In genomic region chr17:9697763-9698162, GRCm38 (mm10) we compare ENCODE assay signal across 22 mouse cellular contexts. TPM values are rescaled to one million over a fixed set of nuclear protein-coding genes. Genes with fewer than 3 reads are reported as not detected.
DNase-seq lines count a peak whose midpoint lies in the region; ATAC-seq and TF ChIP-seq lines count a peak whose summit lies in the region.
"Had no signal": no experiment of that assay in that cellular context is flagged by ENCODE, and none has a peak within 500 bp of the region (broad histone marks: within the 10 kb centered on the region; RNA-seq: fewer than 3 reads in every experiment).

No protein-coding gene starts in this region.

- H3K4me3 ChIP-seq in forebrain, embryonic 16.5 days (replicated peaks; ENCODE audit: low read length): no peak overlapping the region
- no peak overlapping the region for H3K4me3 ChIP-seq in hindbrain, postnatal 0 days (ENCODE audit: low read length)
- H3K4me3 ChIP-seq: intestine, embryonic 15.5 days had no signal

- WGBS in forebrain, embryonic 16.5 days: 21% methylated on average over 7 of the region's 7 CpGs
- WGBS in hindbrain, postnatal 0 days: 25% methylated on average over 7 of the region's 7 CpGs

- DNase-seq in lung, postnatal 36 days: peak; percentile 5
- DNase-seq in lung, adult 18-20 months: no peak
- peak; percentile 42 for DNase-seq in hindbrain, postnatal 0 days (ENCODE audit: low spot score)
- peak; percentile 61 for DNase-seq in retina, embryonic 14.5 days (ENCODE audit: low spot score)
- no peak for DNase-seq in cerebellum, adult 11 months
- no peak for DNase-seq in frontal cortex, postnatal 10 days (ENCODE audit: low spot score in 2 of 2)
- no peak for DNase-seq in kidney, postnatal 4 days
- DNase-seq: adrenal gland, postnatal 10 days; cerebellum, postnatal 25 days; gastrocnemius, postnatal 10 days; heart, postnatal 14 days; liver; thymus, postnatal 14 days had no signal

- no peak overlapping the region for H3K27ac ChIP-seq in forebrain, embryonic 16.5 days (ENCODE audit: low read length)
- H3K27ac ChIP-seq in hindbrain, postnatal 0 days: no peak overlapping the region
- H3K27ac ChIP-seq: intestine, embryonic 15.5 days; kidney, postnatal 0 days had no signal

- no peak overlapping the region for H3K4me2 ChIP-seq in forebrain, embryonic 16.5 days (ENCODE audit: low read length)
- no peak overlapping the region for H3K4me2 ChIP-seq in hindbrain, postnatal 0 days (ENCODE audit: low read depth, low read length)
- H3K4me2 ChIP-seq: intestine, embryonic 15.5 days had no signal

- ATAC-seq in forebrain, embryonic 16.5 days: peak; percentile 69
- ATAC-seq in hindbrain, postnatal 0 days: peak; percentile 55
- ATAC-seq: intestine, embryonic 15.5 days had no signal

- H3K27me3 ChIP-seq in forebrain, embryonic 16.5 days (replicated peaks; ENCODE audit: control insufficient read depth, insufficient read depth, low read length): no peaks in the 10 kb centered on the region
- no peaks in the 10 kb centered on the region for H3K27me3 ChIP-seq in hindbrain, postnatal 0 days (ENCODE audit: insufficient read depth, low read length)
- H3K27me3 ChIP-seq: intestine, embryonic 15.5 days had no signal

- H3K9ac ChIP-seq in forebrain, embryonic 16.5 days (replicated peaks; ENCODE audit: low read depth, low read length): no peak overlapping the region
- no peak overlapping the region for H3K9ac ChIP-seq in hindbrain, postnatal 0 days (replicated peaks; ENCODE audit: low read length)
- H3K9ac ChIP-seq: intestine, embryonic 15.5 days had no signal

- 0 out of 2 replicates have a peak, but pooled peaks cover 3% of the 10 kb centered on the region for H3K4me1 ChIP-seq in forebrain, embryonic 16.5 days (replicated peaks; ENCODE audit: control insufficient read depth, insufficient read depth, low read length)
- no peaks in the 10 kb centered on the region for H3K4me1 ChIP-seq in hindbrain, postnatal 0 days (ENCODE audit: insufficient read depth, low read length)
- H3K4me1 ChIP-seq: intestine, embryonic 15.5 days had no signal

- TF ChIP-seq CTCF in hindbrain, postnatal 0 days (IDR thresholded peaks at IDR 0.05; ENCODE audit: low read depth): no peak

- H3K36me3 ChIP-seq in forebrain, embryonic 16.5 days (ENCODE audit: control insufficient read depth, insufficient read depth): no peaks in the 10 kb centered on the region
- H3K36me3 ChIP-seq in hindbrain, postnatal 0 days (ENCODE audit: insufficient read depth, low read length): no peaks in the 10 kb centered on the region
- H3K36me3 ChIP-seq: intestine, embryonic 15.5 days had no signal

- peaks cover 4% of the 10 kb centered on the region; the same call in 1 of the 2 replicates for H3K9me3 ChIP-seq in forebrain, embryonic 16.5 days (ENCODE audit: control insufficient read depth, low read length)
- 0 out of 2 replicates have a peak, but pooled peaks cover 2% of the 10 kb centered on the region for H3K9me3 ChIP-seq in hindbrain, postnatal 0 days (ENCODE audit: low read length)
- H3K9me3 ChIP-seq: intestine, embryonic 15.5 days had no signal

RNA-seq across cellular contexts. Expression of gene Pabpc6, which starts 28.2 kb away (rescaled TPM):
- not detected in 2 replicates for polyA plus RNA-seq in forebrain, embryonic 16.5 days (2015; fragmentation: Nextera tagmentation; extraction: Ambion mirVana)
- total RNA-seq in hindbrain, postnatal 0 days (2014; rRNA removed): not detected in 2 replicates
- not detected in 2 replicates for polyA plus RNA-seq in hindbrain, postnatal 0 days (2015; fragmentation: Nextera tagmentation; extraction: Ambion mirVana)
- total RNA-seq: adrenal gland, postnatal 10 days; gastrocnemius, postnatal 10 days; heart, adult 8-10 months; heart, postnatal 14 days; MEL had no signal
- polyA plus RNA-seq: intestine, embryonic 15.5 days; kidney, postnatal 0 days; lung, embryonic 16.5 days; neural tube, embryonic 14.5 days; spleen, adult 2 months; stomach, embryonic 16.5 days had no signal

Comparison
In these comparisons a context has a peak if more than half of its experiments do, and no peak if none do; other contexts are left out.
1. DNase-seq: peak in lung, postnatal 36 days (single experiment), hindbrain, postnatal 0 days (single experiment) and retina, embryonic 14.5 days (single experiment); none in lung, adult 18-20 months (0 of 2), cerebellum, adult 11 months (single experiment), frontal cortex, postnatal 10 days (0 of 2) and kidney, postnatal 4 days (0 of 2).